Mouse (Mus musculus): Measurements from ENCODE around the gene Nfxl1. TPM values are rescaled to one million over a fixed set of nuclear protein-coding genes. Genes with fewer than 3 reads are reported as not detected.
"Not testable (repeated sequence)": the region's sequence is repeated elsewhere in the genome, so short reads cannot be mapped to it uniquely, and the experiment has no call there.

Gene Nfxl1
- total and polyA plus RNA-seq, 3 experiments = 9.0 to 33.8 (median 23.3) TPM

- peaks cover 6% of the 10 kb centered on the region for H3K4me1 ChIP-seq (ENCODE audit: insufficient read depth, low read depth, low read length)
- DNase-seq (ENCODE audit: low spot score) (no peak), ATAC-seq (ENCODE audit: extremely low read depth, insufficient number of reproducible peaks, low FRiP score, poor library complexity, severe bottlenecking) (no peak)
- no peaks in the 10 kb centered on the region for H3K27me3 ChIP-seq (ENCODE audit: insufficient read depth, low read length)
- peaks cover 30% of the 10 kb centered on the region for H3K9me3 ChIP-seq (replicated peaks)
- H3K36me3 ChIP-seq (replicated peaks) = no peaks in the 10 kb centered on the region
- TF ChIP-seq TAL1 (conservative IDR thresholded peaks at IDR 0.05; ENCODE audit: low read depth, low read length) = no peak
- no peak for TF ChIP-seq CTCF (IDR thresholded peaks at IDR 0.05; ENCODE audit: low read depth, low read length)
- no peak for TF ChIP-seq POLR2AphosphoS5 (IDR thresholded peaks at IDR 0.05; ENCODE audit: insufficient replicate concordance, low read depth, low read length)
- TF ChIP-seq GATA2 (IDR thresholded peaks at IDR 0.05; ENCODE audit: borderline replicate concordance, low read depth, low read length) = no peak
- TF ChIP-seq GATA1 (IDR thresholded peaks at IDR 0.05; ENCODE audit: borderline replicate concordance, low read length) = no peak
- no peak overlapping the region for H3K4me3 ChIP-seq (ENCODE audit: low read depth, low read length)
Measured at GRCm38 (mm10) chr5:72565621-72566020, 6.1 kb upstream of the Nfxl1 start.

GRCm38 (mm10) chr5:72563183-72563582, 3.7 kb upstream of the Nfxl1 start:
- H3K27me3 ChIP-seq (ENCODE audit: insufficient read depth, low read length); H3K36me3 ChIP-seq (replicated peaks); ATAC-seq (ENCODE audit: extremely low read depth, insufficient number of reproducible peaks, low FRiP score, poor library complexity, severe bottlenecking); H3K4me3 ChIP-seq (ENCODE audit: low read depth, low read length); DNase-seq (ENCODE audit: low spot score): not testable (repeated sequence)
- Histone ChIP-seq H3K9me3 (replicated peaks) (peaks cover 16% of the 10 kb centered on the region), H3K4me1 (ENCODE audit: insufficient read depth, low read depth, low read length) (peaks cover 18% of the 10 kb centered on the region)

GRCm38 (mm10) chr5:72560976-72561628, 1.6 kb upstream of the Nfxl1 start:
- no peak for TF ChIP-seq CTCF (IDR thresholded peaks at IDR 0.05; ENCODE audit: low read depth, low read length)
- no peak for TF ChIP-seq POLR2AphosphoS5 (IDR thresholded peaks at IDR 0.05; ENCODE audit: insufficient replicate concordance, low read depth, low read length)
- TF ChIP-seq GATA1 (IDR thresholded peaks at IDR 0.05; ENCODE audit: borderline replicate concordance, low read length) = no peak
- TF ChIP-seq GATA2 (IDR thresholded peaks at IDR 0.05; ENCODE audit: borderline replicate concordance, low read depth, low read length) = no peak
- TF ChIP-seq TAL1 (conservative IDR thresholded peaks at IDR 0.05; ENCODE audit: low read depth, low read length) = no peak
- Histone ChIP-seq H3K4me1 (ENCODE audit: insufficient read depth, low read depth, low read length) (peaks cover 20% of the 10 kb centered on the region), H3K9me3 (replicated peaks) (peaks cover 10% of the 10 kb centered on the region), H3K36me3 (replicated peaks) (peaks cover under 1% of the 10 kb centered on the region), H3K4me3 (ENCODE audit: low read depth, low read length) (no peak overlapping the region), H3K27me3 (ENCODE audit: insufficient read depth, low read length) (no peaks in the 10 kb centered on the region)
- DNase-seq (ENCODE audit: low spot score) (no peak), ATAC-seq (ENCODE audit: extremely low read depth, insufficient number of reproducible peaks, low FRiP score, poor library complexity, severe bottlenecking) (no peak)

GRCm38 (mm10) chr5:72558716-72559526, 563 bp downstream of the Nfxl1 start:
- H3K4me3 ChIP-seq (ENCODE audit: low read depth, low read length) = peak overlapping the region; percentile 93
- H3K36me3 ChIP-seq (replicated peaks) = peaks cover 15% of the 10 kb centered on the region
- no peak for ATAC-seq (ENCODE audit: extremely low read depth, insufficient number of reproducible peaks, low FRiP score, poor library complexity, severe bottlenecking)
- no peak for TF ChIP-seq GATA1 (IDR thresholded peaks at IDR 0.05; ENCODE audit: borderline replicate concordance, low read length)
- TF ChIP-seq TAL1 (conservative IDR thresholded peaks at IDR 0.05; ENCODE audit: low read depth, low read length) = no peak; the same call in 1 of the 2 replicates
- TF ChIP-seq POLR2AphosphoS5 (IDR thresholded peaks at IDR 0.05; ENCODE audit: insufficient replicate concordance, low read depth, low read length) = no peak
- no peak for TF ChIP-seq GATA2 (IDR thresholded peaks at IDR 0.05; ENCODE audit: borderline replicate concordance, low read depth, low read length)
- TF ChIP-seq CTCF (IDR thresholded peaks at IDR 0.05; ENCODE audit: low read depth, low read length) = no peak
- peak; percentile 22 for DNase-seq (ENCODE audit: low spot score)
- no peaks in the 10 kb centered on the region for H3K27me3 ChIP-seq (ENCODE audit: insufficient read depth, low read length)
- peaks cover 5% of the 10 kb centered on the region for H3K9me3 ChIP-seq (replicated peaks)
- H3K4me1 ChIP-seq (ENCODE audit: insufficient read depth, low read depth, low read length) = peaks cover 20% of the 10 kb centered on the region

GRCm38 (mm10) chr5:72556245-72556644, 3.2 kb downstream of the Nfxl1 start:
- TF ChIP-seq CTCF (IDR thresholded peaks at IDR 0.05; ENCODE audit: low read depth, low read length) (no peak), GATA2 (IDR thresholded peaks at IDR 0.05; ENCODE audit: borderline replicate concordance, low read depth, low read length) (no peak), POLR2AphosphoS5 (IDR thresholded peaks at IDR 0.05; ENCODE audit: insufficient replicate concordance, low read depth, low read length) (no peak), TAL1 (conservative IDR thresholded peaks at IDR 0.05; ENCODE audit: low read depth, low read length) (no peak), GATA1 (IDR thresholded peaks at IDR 0.05; ENCODE audit: borderline replicate concordance, low read length) (no peak)
- no peaks in the 10 kb centered on the region for H3K9me3 ChIP-seq (replicated peaks)
- no peaks in the 10 kb centered on the region for H3K27me3 ChIP-seq (ENCODE audit: insufficient read depth, low read length)
- peaks cover 20% of the 10 kb centered on the region for H3K4me1 ChIP-seq (ENCODE audit: insufficient read depth, low read depth, low read length)
- no peak overlapping the region for H3K4me3 ChIP-seq (ENCODE audit: low read depth, low read length)
- ATAC-seq (ENCODE audit: extremely low read depth, insufficient number of reproducible peaks, low FRiP score, poor library complexity, severe bottlenecking) (no peak), DNase-seq (ENCODE audit: low spot score) (no peak)
- H3K36me3 ChIP-seq (replicated peaks) = peaks cover 30% of the 10 kb centered on the region

GRCm38 (mm10) chr5:72551209-72551608, 8.3 kb downstream of the Nfxl1 start:
- Histone ChIP-seq H3K4me3 (ENCODE audit: low read depth, low read length) (no peak overlapping the region), H3K9me3 (replicated peaks) (no peaks in the 10 kb centered on the region), H3K27me3 (ENCODE audit: insufficient read depth, low read length) (no peaks in the 10 kb centered on the region), H3K36me3 (replicated peaks) (peaks cover 40% of the 10 kb centered on the region), H3K4me1 (ENCODE audit: insufficient read depth, low read depth, low read length) (no peaks in the 10 kb centered on the region)
- no peak for TF ChIP-seq GATA1 (IDR thresholded peaks at IDR 0.05; ENCODE audit: borderline replicate concordance, low read length)
- TF ChIP-seq TAL1 (conservative IDR thresholded peaks at IDR 0.05; ENCODE audit: low read depth, low read length) = no peak
- no peak for TF ChIP-seq POLR2AphosphoS5 (IDR thresholded peaks at IDR 0.05; ENCODE audit: insufficient replicate concordance, low read depth, low read length)
- no peak for TF ChIP-seq GATA2 (IDR thresholded peaks at IDR 0.05; ENCODE audit: borderline replicate concordance, low read depth, low read length)
- no peak for TF ChIP-seq CTCF (IDR thresholded peaks at IDR 0.05; ENCODE audit: low read depth, low read length)
- no peak for DNase-seq (ENCODE audit: low spot score)
- no peak for ATAC-seq (ENCODE audit: extremely low read depth, insufficient number of reproducible peaks, low FRiP score, poor library complexity, severe bottlenecking)

Data from G1E (cell line).